13 mouse cellular contexts compared by ENCODE assay signal in the genomic region with DNA sequence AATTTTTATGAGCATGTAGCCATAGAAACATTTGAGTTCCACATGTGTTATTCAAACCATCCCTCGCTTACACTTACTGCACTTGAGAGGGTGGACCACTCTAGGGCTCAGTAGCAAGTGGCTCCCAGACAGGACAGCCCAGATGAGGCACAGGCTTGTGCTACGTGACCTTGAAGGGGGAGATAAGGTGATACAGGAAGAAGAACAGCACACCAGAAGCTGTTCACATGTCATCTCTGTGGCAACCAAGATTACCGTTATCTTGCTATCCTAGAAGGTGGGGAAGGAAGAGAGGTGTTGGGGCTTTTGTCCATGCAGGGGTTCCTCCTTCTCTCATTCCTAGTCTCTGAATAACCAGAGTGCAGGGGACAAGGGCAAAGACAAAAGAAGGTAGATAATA. TPM values are rescaled to one million over a fixed set of nuclear protein-coding genes. Genes with fewer than 3 reads are reported as not detected.
DNase-seq lines count a peak whose midpoint lies in the region; ATAC-seq and TF ChIP-seq lines count a peak whose summit lies in the region.
"Had no signal": no experiment of that assay in that cellular context is flagged by ENCODE, and none has a peak within 500 bp of the region (broad histone marks: within the 10 kb centered on the region; RNA-seq: fewer than 3 reads in every experiment).

No protein-coding gene starts in this region.

- no peak for TF ChIP-seq CTCF in cerebellum, adult 2 months (IDR thresholded peaks at IDR 0.05; ENCODE audit: borderline replicate concordance, insufficient read depth, low read depth, low read length)

- no peaks in the 10 kb centered on the region for H3K36me3 ChIP-seq in hindbrain, embryonic 13.5 days
- no peaks in the 10 kb centered on the region for H3K36me3 ChIP-seq in hindbrain, embryonic 11.5 days (ENCODE audit: control insufficient read depth, insufficient read depth, low read length)
- no peaks in the 10 kb centered on the region for H3K36me3 ChIP-seq in liver, embryonic 11.5 days (ENCODE audit: control insufficient read depth, insufficient read depth, low read length)
- H3K36me3 ChIP-seq: midbrain, embryonic 15.5 days had no signal

- ATAC-seq in hindbrain, embryonic 13.5 days (ENCODE audit: low FRiP score), result no peak
- no peak for ATAC-seq in hindbrain, embryonic 11.5 days (ENCODE audit: low FRiP score)
- peak; percentile 89 for ATAC-seq in liver, embryonic 11.5 days (replicated peaks; ENCODE audit: low FRiP score)
- ATAC-seq: midbrain, embryonic 15.5 days had no signal

- H3K27ac ChIP-seq in cerebellum, adult 2 months (ENCODE audit: insufficient read depth, low read length), result peak overlapping the region; percentile 80
- peak overlapping the region; percentile 82 for H3K27ac ChIP-seq in hindbrain, embryonic 13.5 days
- no peak overlapping the region for H3K27ac ChIP-seq in hindbrain, embryonic 11.5 days (ENCODE audit: low read depth, low read length)
- no peak overlapping the region for H3K27ac ChIP-seq in liver, embryonic 11.5 days (ENCODE audit: low read depth, low read length)

- no peak for TF ChIP-seq POLR2A in cerebellum, adult 2 months (IDR thresholded peaks at IDR 0.05; ENCODE audit: borderline replicate concordance, insufficient read depth, low read length)

- peaks cover 34% of the 10 kb centered on the region for H3K4me1 ChIP-seq in cerebellum, adult 2 months (ENCODE audit: control insufficient read depth, insufficient read depth, low read length)
- peaks cover 33% of the 10 kb centered on the region for H3K4me1 ChIP-seq in hindbrain, embryonic 13.5 days (replicated peaks)
- no peaks in the 10 kb centered on the region for H3K4me1 ChIP-seq in hindbrain, embryonic 11.5 days (replicated peaks; ENCODE audit: control insufficient read depth, insufficient read depth, low read length)
- H3K4me1 ChIP-seq in liver, embryonic 11.5 days (replicated peaks; ENCODE audit: control insufficient read depth, insufficient read depth, low read length), result peaks cover 50% of the 10 kb centered on the region

- H3K4me2 ChIP-seq in hindbrain, embryonic 13.5 days, result no peak overlapping the region
- no peak overlapping the region for H3K4me2 ChIP-seq in hindbrain, embryonic 11.5 days (replicated peaks; ENCODE audit: low read depth, low read length)
- peak overlapping the region; percentile 30 for H3K4me2 ChIP-seq in liver, embryonic 11.5 days
- H3K4me2 ChIP-seq: midbrain, embryonic 15.5 days had no signal

- H3K4me3 ChIP-seq in cerebellum, adult 2 months (replicated peaks; ENCODE audit: insufficient read depth, low read depth, low read length), result no peak overlapping the region
- no peak overlapping the region for H3K4me3 ChIP-seq in hindbrain, embryonic 13.5 days
- no peak overlapping the region for H3K4me3 ChIP-seq in hindbrain, embryonic 11.5 days (ENCODE audit: low read depth, low read length)
- no peak overlapping the region for H3K4me3 ChIP-seq in liver, embryonic 11.5 days (ENCODE audit: low read depth, low read length)
- H3K4me3 ChIP-seq: midbrain, embryonic 15.5 days had no signal

- H3K9ac ChIP-seq in hindbrain, embryonic 13.5 days, result no peak overlapping the region
- no peak overlapping the region for H3K9ac ChIP-seq in hindbrain, embryonic 11.5 days (ENCODE audit: low read depth, low read length)
- no peak overlapping the region for H3K9ac ChIP-seq in liver, embryonic 11.5 days (ENCODE audit: low read depth, low read length)
- H3K9ac ChIP-seq: midbrain, embryonic 15.5 days had no signal

- DNase-seq in cerebellum, adult 2 months, result no peak
- DNase-seq in cerebellum, adult 18-20 months, result no peak
- no peak for DNase-seq in hindbrain, embryonic 11.5 days (ENCODE audit: low spot score)
- DNase-seq in c-Kit-positive CD71-positive TER-119-positive erythroid progenitor cells, embryonic 14.5 days (ENCODE audit: low spot score), result peak; percentile 65
- no peak for DNase-seq in liver, embryonic 11.5 days (ENCODE audit: low spot score)
- DNase-seq in kidney, postnatal 10 days, result no peak
- DNase-seq in testis, postnatal 10 days (ENCODE audit: low spot score), result no peak
- DNase-seq: adrenal gland, postnatal 14 days; cerebellum, adult 9-11 months; kidney, adult 18-20 months; retina, postnatal 1 day had no signal

- H3K27me3 ChIP-seq in cerebellum, adult 2 months (ENCODE audit: control insufficient read depth, insufficient read depth, low read length), result no peaks in the 10 kb centered on the region
- no peaks in the 10 kb centered on the region for H3K27me3 ChIP-seq in hindbrain, embryonic 13.5 days
- H3K27me3 ChIP-seq in hindbrain, embryonic 11.5 days (ENCODE audit: control insufficient read depth, insufficient read depth, low read length), result no peaks in the 10 kb centered on the region
- no peaks in the 10 kb centered on the region for H3K27me3 ChIP-seq in liver, embryonic 11.5 days (replicated peaks; ENCODE audit: control insufficient read depth, insufficient read depth, low read length)
- H3K27me3 ChIP-seq: midbrain, embryonic 15.5 days had no signal

- H3K9me3 ChIP-seq in hindbrain, embryonic 13.5 days, result no peaks in the 10 kb centered on the region
- H3K9me3 ChIP-seq in hindbrain, embryonic 11.5 days (ENCODE audit: control insufficient read depth, low read length), result no peaks in the 10 kb centered on the region
- H3K9me3 ChIP-seq in liver, embryonic 11.5 days (ENCODE audit: control insufficient read depth, low read length), result no peaks in the 10 kb centered on the region
- H3K9me3 ChIP-seq: midbrain, embryonic 15.5 days had no signal

- WGBS in cerebellum, adult 2 months, result 89% methylated on average over 3 of the region's 3 CpGs
- 92% methylated on average over 3 of the region's 3 CpGs for WGBS in hindbrain, embryonic 13.5 days
- 88% methylated on average over 3 of the region's 3 CpGs for WGBS in hindbrain, embryonic 11.5 days
- 43% methylated on average over 3 of the region's 3 CpGs for WGBS in liver, embryonic 11.5 days

RNA-seq across cellular contexts. Expression of a gene that starts 58.5 kb away (rescaled TPM):
- polyA plus RNA-seq in cerebellum, adult 2 months (2012; rRNA removed), result 48.2 and 49.9 TPM in 2 replicates
- 85.2 and 85.7 TPM in 2 replicates for polyA plus RNA-seq in hindbrain, embryonic 13.5 days (2015; fragmentation: Nextera tagmentation; extraction: Ambion mirVana)
- 71.3 and 74.8 TPM in 2 replicates for polyA plus RNA-seq in hindbrain, embryonic 11.5 days (2014; fragmentation: Nextera tagmentation; extraction: Ambion mirVana)
- polyA plus RNA-seq in liver, embryonic 11.5 days (2014; fragmentation: Nextera tagmentation; extraction: Ambion mirVana), result 28.9 and 34.8 TPM in 2 replicates

Comparison
In these comparisons a context has a peak if more than half of its experiments do, and no peak if none do; other contexts are left out.
1. H3K27ac ChIP-seq: peak in cerebellum, adult 2 months (single experiment) and hindbrain, embryonic 13.5 days (single experiment); none in hindbrain, embryonic 11.5 days (single experiment) and liver, embryonic 11.5 days (single experiment).